Mouse (Mus musculus): ENCODE measurements around the gene Gm9837.

The Gm9837 gene

GRCm38 (mm10) chr11:53425711-53426255 is 44.5 kb downstream of the Gm9837 start:
- DNase-seq (ENCODE audit: low spot score) = no peak

- no peak for DNase-seq (ENCODE audit: low spot score)
Measured at GRCm38 (mm10) chr11:53425251-53425650, 45.0 kb downstream of the Gm9837 start.

- DNase-seq (ENCODE audit: low spot score) = no peak
Measured at GRCm38 (mm10) chr11:53424826-53425225, 45.5 kb downstream of the Gm9837 start.

GRCm38 (mm10) chr11:53423036-53423435 is 47.2 kb downstream of the Gm9837 start, which contains the start of gene Leap2:
Leap2 (minus strand) TSS chr11:53423170.
- no peak for DNase-seq (ENCODE audit: low spot score)

All from urinary bladder, postnatal 25 days (tissue).